Mouse (Mus musculus): ENCODE measurements around the gene Dpp6.

The Dpp6 gene

DNA sequence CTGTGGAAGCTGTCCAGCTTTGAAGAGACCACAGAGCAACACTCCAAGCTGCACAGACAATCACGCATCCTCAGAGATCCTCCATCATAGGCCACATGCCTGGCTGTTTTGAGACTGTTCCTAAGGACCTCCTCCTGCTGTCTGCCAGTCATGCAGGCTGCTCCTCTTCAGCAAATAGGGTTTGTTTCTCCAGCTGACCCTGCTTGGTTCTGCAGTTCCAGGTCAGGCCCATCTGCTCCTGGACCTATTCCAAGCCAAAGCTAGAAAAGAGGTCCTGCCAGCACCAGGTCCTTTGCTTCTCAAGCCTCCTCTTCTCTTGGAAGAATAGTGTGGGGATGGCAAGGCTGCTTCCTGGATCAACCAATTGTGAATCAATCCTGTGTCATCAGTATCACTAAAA is 556.9 kb downstream of the Dpp6 start:
- DNase-seq (ENCODE audit: low read depth, low spot score): no peak

GRCm38 (mm10) chr5:27375841-27376240 is 558.8 kb downstream of the Dpp6 start:
- DNase-seq (ENCODE audit: low read depth, low spot score): no peak

DNA sequence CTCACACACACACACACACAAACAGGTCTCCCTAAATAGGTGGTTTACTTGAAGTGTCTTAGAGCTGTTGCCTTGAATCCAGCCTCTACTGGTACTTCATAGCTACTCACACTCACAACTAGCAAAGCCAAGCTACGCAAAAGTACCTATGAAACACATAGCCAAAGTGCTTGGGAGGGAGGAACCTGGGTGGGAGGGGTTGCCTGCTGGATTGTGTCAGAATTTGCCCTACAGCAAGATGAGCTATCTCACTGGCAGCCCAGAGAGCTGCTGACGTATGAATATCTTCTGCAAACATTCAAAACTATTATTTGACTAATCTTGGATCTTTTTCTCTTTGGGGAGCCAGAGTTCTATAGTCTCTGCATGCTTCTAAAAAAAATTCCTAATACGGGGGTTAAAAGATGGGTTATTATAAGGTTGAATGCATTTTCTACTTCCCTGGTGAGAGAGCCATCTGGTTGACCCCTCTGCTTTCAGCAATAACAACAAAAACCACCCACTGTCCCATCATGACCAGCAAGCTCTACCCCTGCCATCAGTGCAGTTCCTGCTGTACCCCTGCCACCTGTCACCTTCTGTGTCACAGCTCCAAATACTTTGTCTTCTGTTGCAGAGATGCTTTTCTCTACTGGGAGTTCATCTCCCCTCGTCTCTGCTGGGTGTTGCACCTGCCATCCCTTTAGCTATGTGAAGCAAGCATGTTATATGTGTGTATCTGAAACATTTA is 563.8 kb downstream of the Dpp6 start:
- DNase-seq (ENCODE audit: low read depth, low spot score): no peak

GRCm38 (mm10) chr5:27398371-27398770 is 581.4 kb downstream of the Dpp6 start:
- DNase-seq (ENCODE audit: low read depth, low spot score): no peak

DNA sequence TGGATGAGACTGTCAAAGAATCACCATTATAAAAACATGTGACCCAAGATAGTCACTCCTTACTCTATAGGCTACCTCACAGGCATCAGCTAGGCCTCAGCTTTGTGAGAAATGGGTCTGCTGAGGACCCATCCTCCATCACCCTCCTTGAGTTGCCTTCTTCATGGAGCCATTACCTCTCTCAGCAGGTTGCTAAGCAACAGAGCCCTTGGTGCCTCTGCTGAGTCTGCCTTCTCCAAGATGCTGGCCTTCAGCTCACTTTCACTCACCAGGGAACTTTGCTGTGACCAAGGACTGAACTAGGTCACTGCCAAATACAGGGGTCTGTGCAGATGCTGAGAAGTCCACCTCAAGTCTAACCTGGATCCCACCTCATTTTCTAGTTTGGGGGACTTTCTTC is 582.1 kb downstream of the Dpp6 start:
- no peak for DNase-seq (ENCODE audit: low read depth, low spot score)

GRCm38 (mm10) chr5:27402616-27403015 is 585.6 kb downstream of the Dpp6 start:
- no peak for DNase-seq (ENCODE audit: low read depth, low spot score)

- no peak for DNase-seq (ENCODE audit: low read depth, low spot score)
These were observed 591.9 kb downstream of the Dpp6 start for GRCm38 (mm10) chr5:27408854-27409253.

DNA sequence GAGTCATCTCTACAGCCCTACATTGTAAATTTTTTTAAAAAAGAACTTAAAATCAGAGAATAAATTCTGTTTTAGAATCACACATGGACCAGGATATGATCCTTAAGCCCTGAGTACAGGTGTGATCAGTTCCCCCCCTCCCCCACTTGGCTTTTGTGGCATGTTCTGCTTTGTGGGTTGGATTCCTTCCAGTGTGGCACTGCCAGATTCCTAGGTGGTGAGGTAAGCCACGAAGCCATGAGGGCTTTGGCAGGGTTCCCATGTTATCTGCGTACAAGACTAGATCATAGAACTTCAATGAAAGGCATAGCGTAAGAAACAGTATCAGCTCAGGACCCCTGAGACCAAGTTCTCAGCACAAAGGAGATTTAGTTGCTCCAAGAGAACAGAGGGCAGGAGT is 596.0 kb downstream of the Dpp6 start:
- DNase-seq (ENCODE audit: low read depth, low spot score): no peak

DNA sequence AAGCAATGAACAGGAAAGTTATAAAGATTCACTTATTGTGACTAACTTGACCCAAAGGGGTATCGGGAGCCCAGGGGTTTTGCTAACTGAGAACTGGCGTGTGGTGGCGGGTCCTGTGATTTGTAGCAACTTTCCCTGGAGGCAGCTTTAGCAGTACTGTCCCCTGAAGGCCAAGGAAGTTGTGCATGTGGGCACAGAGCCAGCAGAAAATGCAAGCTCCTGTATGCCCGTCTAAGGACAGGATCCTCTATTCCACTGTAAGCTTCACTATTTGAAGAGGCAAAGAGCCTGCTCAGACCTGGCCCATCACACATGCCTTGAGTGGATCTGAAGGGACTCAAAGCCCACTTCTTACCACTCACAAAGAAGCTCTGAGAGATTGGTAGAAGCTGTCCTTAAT is 598.5 kb downstream of the Dpp6 start:
- DNase-seq (ENCODE audit: low read depth, low spot score): no peak

DNA sequence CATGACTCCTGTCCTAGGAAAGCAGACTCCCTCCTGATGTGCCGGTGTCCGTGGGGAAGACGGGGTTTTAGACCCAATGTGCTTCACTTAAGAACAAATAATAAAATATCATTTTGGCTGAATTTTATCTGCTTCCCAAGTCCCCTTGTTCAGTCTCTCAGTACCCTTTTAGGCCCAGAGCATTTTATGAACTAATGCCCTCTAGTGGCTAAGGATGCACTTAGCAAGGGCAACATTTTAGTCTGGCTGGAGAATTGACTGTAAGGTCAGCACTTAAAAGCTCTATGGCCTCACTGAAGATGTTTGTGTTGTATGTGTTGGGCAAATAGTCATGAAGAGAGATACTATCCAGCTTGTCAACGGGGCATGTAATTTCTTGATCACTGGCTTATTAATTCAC is 599.6 kb downstream of the Dpp6 start:
- peak; percentile 19 for DNase-seq (ENCODE audit: low read depth, low spot score)

DNA sequence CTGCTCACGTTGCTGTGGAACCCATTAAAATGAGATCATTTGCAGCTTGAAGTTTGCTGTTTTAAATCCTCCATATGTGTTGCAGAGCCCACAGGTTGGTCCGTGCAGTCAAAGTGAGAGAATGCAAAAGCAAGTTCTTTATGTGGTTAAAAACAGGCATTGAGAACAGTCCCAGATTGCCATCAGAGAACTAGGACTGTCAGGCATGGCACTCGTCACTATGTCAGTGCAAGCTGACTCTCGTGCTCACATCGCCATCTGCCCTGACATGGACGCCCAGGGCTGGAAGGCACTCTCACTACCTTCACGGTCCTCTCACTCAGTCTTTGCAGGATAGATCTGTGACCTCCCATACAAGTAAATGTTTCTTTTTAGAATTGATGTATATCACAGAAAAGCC is 600.4 kb downstream of the Dpp6 start:
- DNase-seq (ENCODE audit: low read depth, low spot score): no peak

- DNase-seq (ENCODE audit: low read depth, low spot score): no peak
These were observed 601.9 kb downstream of the Dpp6 start for GRCm38 (mm10) chr5:27418856-27419255.

DNA sequence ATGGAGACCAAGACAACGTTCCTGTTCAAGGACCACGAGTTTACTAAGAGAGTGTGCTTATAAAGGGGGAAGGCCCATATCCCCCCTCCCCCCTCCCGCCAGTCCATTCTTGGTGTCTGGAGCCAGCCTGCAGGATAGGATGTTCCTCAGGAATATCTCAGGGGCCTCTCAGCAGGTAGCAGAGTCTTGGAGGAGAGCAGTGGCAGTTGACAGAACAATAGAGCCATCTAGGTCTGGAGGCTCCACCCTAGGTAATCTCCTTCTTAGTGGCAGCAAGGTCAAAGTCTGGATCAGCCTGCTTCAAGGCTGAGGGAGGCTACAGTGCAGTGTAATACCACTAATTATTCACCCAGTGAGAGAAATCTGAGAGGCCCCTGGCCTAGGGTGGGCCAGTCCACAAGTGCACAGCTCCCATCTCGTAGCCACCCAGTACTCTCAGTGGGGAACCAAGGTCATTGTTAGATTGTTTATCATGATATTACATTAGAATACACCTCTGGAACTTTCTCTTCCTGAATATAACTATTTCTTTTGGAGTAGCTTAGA is 604.2 kb downstream of the Dpp6 start:
- DNase-seq (ENCODE audit: low read depth, low spot score): no peak

- DNase-seq (ENCODE audit: low read depth, low spot score): no peak
These were observed 606.8 kb downstream of the Dpp6 start for GRCm38 (mm10) chr5:27423766-27424165.

DNA sequence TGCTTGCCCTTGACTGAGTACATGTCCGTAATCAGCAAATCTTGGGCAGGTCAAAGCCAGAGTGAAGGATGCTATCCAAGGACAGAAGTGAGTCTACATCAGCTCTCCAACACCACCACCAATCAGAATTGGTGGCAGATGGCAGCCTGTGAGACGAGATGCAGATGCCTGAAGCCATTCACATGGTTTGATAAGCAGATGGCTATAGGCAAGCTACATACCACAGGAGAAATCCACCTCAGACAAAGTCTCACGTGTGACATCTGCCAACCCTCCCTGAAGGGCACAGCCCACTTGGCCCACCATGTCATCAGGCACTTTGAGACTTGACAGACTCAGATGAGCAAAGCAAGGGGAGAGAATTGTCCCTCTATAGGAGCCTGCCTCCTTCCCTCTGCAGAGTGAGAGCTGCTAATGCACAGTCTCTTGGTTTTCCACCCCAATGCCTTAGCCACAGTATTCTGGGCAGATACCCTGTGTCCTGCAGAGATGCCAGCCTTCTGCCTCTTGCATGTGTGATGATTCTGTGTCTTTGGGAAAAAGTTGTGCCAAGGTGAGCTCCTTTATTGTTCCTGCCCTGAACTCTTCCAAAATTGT is 607.6 kb downstream of the Dpp6 start:
- DNase-seq (ENCODE audit: low read depth, low spot score): no peak

DNA sequence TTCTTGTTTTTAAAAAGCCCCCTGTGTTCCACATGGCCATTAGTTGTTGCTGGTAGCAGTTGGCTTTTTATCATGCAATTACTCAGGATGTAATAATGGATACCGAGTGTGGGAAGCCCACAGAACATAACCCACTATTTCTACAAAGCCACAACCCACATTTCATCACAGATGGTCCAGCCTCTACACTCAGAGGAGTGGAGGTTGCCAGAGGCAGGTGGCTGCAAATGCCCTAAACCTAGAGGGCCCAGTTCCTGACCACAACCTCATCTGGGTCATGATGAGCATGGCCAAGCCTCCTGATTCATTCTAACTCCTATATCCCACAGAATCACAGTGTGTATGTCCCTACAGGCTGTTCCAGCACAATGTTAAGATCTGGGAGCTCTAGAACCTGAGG is 609.2 kb downstream of the Dpp6 start:
- no peak for DNase-seq (ENCODE audit: low read depth, low spot score)

DNA sequence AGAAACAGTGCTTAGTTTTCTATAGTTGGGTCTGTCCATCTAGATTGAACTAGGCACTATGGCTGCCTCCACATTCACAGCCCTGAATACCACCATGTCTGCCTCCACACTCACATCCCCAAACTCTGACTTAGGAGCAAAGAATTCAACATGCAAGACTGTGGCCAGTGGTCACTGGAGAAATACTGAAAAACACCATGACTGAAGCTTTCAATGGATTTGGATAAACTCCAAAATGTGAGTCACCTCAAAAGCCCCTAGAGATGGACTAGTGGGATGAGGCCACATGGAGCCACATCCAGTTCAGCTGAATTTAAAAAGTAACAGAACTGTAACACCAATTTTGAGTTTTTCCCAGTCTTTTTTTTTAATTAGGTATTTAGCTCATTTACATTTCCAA is 616.6 kb downstream of the Dpp6 start:
- no peak for DNase-seq (ENCODE audit: low read depth, low spot score)

- no peak for DNase-seq (ENCODE audit: low read depth, low spot score)
These were observed 636.3 kb downstream of the Dpp6 start for GRCm38 (mm10) chr5:27453201-27453845.

- no peak for DNase-seq (ENCODE audit: low read depth, low spot score)
These were observed 637.4 kb downstream of the Dpp6 start for GRCm38 (mm10) chr5:27454386-27454785.

- no peak for DNase-seq (ENCODE audit: low read depth, low spot score)
These were observed 640.0 kb downstream of the Dpp6 start for GRCm38 (mm10) chr5:27456981-27457380.

- DNase-seq (ENCODE audit: low read depth, low spot score): no peak
These were observed 640.7 kb downstream of the Dpp6 start for GRCm38 (mm10) chr5:27457686-27458085.

GRCm38 (mm10) chr5:27474964-27475465 is 658.0 kb downstream of the Dpp6 start:
- no peak for DNase-seq (ENCODE audit: low read depth, low spot score)

GRCm38 (mm10) chr5:27481706-27482105 is 664.7 kb downstream of the Dpp6 start:
- no peak for DNase-seq (ENCODE audit: low read depth, low spot score)
